Mouse (Mus musculus) limb, embryonic 11.5 days (tissue): ENCODE measurements around the gene Ache. TPM values are rescaled to one million over a fixed set of nuclear protein-coding genes. Genes with fewer than 3 reads are reported as not detected.

Experiments
- ATAC-seq: fragments of 200-750 bp; cut with Nextera tagmentation; 2 replicates; pipeline ENCODE4 v1.8.0; 2017; ENCODE audit warnings: low read depth; ENCODE audit not compliant: insufficient number of reproducible peaks, low FRiP score, low TSS enrichment
- DNase-seq: peaks from one replicate; pipeline ENCODE4 v3.0.0-alpha.2; 2015; ENCODE audit warnings: low spot score
- H3K27ac ChIP-seq: fragments of 300-500 bp; sonication (generic); replicated peaks from 2 replicates; pipeline ENCODE4 v1.5.1; 2014; ENCODE audit warnings: low read depth, mild to moderate bottlenecking, low read length
- H3K27me3 ChIP-seq: fragments of 300-500 bp; sonication (generic); 2 replicates; pipeline ENCODE4 v1.6.1; 2014; ENCODE audit warnings: mild to moderate bottlenecking, low read length, mixed read lengths; ENCODE audit not compliant: control insufficient read depth, insufficient read depth
- H3K36me3 ChIP-seq: fragments of 300-500 bp; sonication (generic); 2 replicates; pipeline ENCODE4 v1.6.1; 2014; ENCODE audit warnings: mild to moderate bottlenecking, low read length, moderate library complexity, mixed read lengths; ENCODE audit not compliant: control insufficient read depth, insufficient read depth
- H3K4me1 ChIP-seq: fragments of 300-500 bp; sonication (generic); 2 replicates; pipeline ENCODE4 v1.6.1; 2014; ENCODE audit warnings: low read length, mixed read lengths; ENCODE audit not compliant: control insufficient read depth, insufficient read depth
- H3K4me2 ChIP-seq: fragments of 300-500 bp; sonication (generic); 2 replicates; pipeline ENCODE4 v1.6.1; 2014; ENCODE audit warnings: low read depth, mild to moderate bottlenecking, moderate library complexity; ENCODE audit not compliant: severe bottlenecking
- H3K4me3 ChIP-seq: fragments of 300-500 bp; sonication (generic); 2 replicates; pipeline ENCODE4 v1.5.1; 2014; ENCODE audit warnings: low read depth, low read length
- H3K9ac ChIP-seq: fragments of 300-500 bp; sonication (generic); 2 replicates; pipeline ENCODE4 v1.6.1; 2014; ENCODE audit warnings: mild to moderate bottlenecking, low read length
- H3K9me3 ChIP-seq: fragments of 300-500 bp; sonication (generic); 2 replicates; pipeline ENCODE4 v1.6.1; 2016; ENCODE audit warnings: low read length; ENCODE audit not compliant: control insufficient read depth
- WGBS: fragments of 180-500 bp; shearing (Covaris S2); extraction: QIAGEN DNeasy Blood & Tissue Kit; methylation state at CpG from one replicate; pipeline ENCODE4 v1.1.7; 2014; 5-methylcytosine and 5-hydroxymethylcytosine counted together
- polyA plus RNA-seq: library from polyadenylated mRNA; unstranded; fragments of >200 nt; fragmentation: Nextera tagmentation; extraction: Ambion mirVana; gene quantifications from 2 replicates; pipeline ENCODE4 v1.2.1, GENCODE M21; 2014

Gene Ache
- polyA plus RNA-seq, 1 experiment from 2014 or later, result 1.3 TPM

DNA sequence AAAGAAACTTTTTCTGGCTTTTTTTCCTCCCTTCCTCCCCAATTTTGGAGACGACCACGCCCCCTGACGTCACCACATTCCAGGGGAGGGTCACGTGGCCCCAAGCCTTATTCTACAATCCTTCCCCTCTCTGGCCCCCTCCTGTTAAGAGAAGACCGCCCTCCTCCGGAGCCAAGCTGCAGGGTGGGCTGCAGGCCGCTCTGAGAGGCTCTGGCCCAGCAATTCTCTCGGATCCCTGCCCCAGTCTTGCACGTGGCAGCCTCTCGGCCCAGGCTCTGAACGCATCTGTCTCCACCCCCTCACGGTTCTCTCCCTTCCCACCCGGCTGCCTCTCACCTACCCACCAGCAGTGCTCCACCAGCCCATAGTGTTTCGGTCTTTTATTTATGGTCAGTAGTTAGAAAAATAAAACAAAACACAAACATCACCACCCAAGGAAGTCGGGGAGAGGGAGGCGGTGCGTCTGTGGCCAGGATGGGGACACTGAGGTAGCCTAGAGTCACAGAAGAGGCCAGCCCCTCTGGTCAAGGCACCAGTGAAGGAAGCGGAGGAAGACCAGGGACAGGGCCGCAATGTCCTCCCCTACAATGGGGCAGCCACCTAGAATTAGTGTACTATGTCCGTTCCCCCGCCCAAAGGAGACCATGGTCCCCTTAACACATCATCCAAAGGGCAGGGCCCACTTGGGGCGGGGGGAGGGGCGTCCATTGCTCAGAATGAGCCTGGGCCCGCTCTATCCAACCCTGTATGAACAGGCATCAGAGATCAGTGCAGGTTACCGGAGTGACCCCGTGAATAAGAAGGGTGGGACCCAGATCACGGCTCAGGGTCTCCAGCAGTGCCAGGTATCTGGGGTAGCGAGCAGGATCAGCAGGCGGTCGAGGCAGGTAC lies 27.1 kb downstream of the Ache start, which contains the start of gene Trip6:
TSS of gene Trip6 (minus strand) at position 212 of the 891 bp plus-strand sequence.
- WGBS, result 13% methylated on average over 30 of the region's 30 CpGs
- H3K27ac ChIP-seq, result peak within 1 kb of the TSS; percentile 90
- peak within 1 kb of the TSS; percentile 71 for H3K4me3 ChIP-seq
- peaks cover 27% of the 10 kb centered on the region for H3K4me1 ChIP-seq
- peak; percentile 98 for DNase-seq
- peaks cover 10% of the 10 kb centered on the region; the same call in 1 of the 2 replicates for H3K36me3 ChIP-seq
- H3K9me3 ChIP-seq, result no peaks in the 10 kb centered on the region
- H3K9ac ChIP-seq, result peak within 1 kb of the TSS; percentile 81
- peak within 1 kb of the TSS; percentile 92 for H3K4me2 ChIP-seq
- no peaks in the 10 kb centered on the region for H3K27me3 ChIP-seq
- peak; percentile 93 for ATAC-seq

DNA sequence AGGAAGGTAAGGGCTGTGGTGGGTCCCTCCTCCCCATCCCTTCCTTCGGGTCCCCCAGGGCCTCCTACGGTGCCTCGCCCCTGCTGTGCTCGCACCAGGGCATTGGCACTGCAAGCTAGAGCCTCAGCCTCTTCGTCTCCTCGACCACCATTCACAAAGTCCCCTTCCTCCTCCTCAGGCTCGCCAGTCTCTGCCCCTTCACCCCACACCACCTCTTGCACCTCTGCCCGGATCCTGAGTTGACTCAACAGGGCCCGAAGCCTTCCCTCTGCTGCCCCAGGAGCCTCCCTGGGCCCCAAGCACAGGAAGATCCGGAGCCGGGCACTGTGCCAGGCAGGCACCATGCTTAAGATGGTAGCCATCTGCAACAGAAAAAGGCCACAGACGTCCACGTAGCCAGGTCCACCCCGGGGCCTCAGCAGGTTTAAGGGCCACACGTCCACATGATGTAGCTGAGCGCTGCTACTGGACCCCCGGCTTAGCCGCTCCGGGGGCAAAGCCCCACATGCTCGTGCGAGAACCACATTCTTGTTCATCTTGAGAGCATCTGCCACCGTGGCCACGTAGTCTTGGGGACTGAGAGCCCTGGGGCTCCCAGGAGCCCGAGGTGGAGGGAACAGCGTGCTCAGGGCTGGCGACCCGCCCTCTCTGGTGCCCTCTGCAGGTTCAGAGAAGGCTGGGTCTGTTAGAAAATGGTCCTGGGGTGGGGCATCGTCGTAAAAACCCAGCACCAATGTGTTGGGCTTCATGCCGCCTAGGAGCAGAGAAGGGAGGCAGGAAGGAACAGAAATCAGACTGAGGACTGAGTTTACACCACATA lies 28.0 kb downstream of the Ache start:
- peak overlapping the region; percentile 90 for H3K27ac ChIP-seq
- peak overlapping the region; percentile 0; the same call in 1 of the 2 replicates for H3K9ac ChIP-seq
- H3K4me3 ChIP-seq, result peak overlapping the region; percentile 71; the same call in 1 of the 2 replicates
- 40% methylated on average over 30 of the region's 30 CpGs for WGBS
- H3K27me3 ChIP-seq, result no peaks in the 10 kb centered on the region
- H3K36me3 ChIP-seq, result peaks cover 4% of the 10 kb centered on the region; the same call in 1 of the 2 replicates
- H3K9me3 ChIP-seq, result no peaks in the 10 kb centered on the region
- DNase-seq, result peak; percentile 58
- ATAC-seq, result no peak
- H3K4me2 ChIP-seq, result peak overlapping the region; percentile 92
- peaks cover 27% of the 10 kb centered on the region for H3K4me1 ChIP-seq

DNA sequence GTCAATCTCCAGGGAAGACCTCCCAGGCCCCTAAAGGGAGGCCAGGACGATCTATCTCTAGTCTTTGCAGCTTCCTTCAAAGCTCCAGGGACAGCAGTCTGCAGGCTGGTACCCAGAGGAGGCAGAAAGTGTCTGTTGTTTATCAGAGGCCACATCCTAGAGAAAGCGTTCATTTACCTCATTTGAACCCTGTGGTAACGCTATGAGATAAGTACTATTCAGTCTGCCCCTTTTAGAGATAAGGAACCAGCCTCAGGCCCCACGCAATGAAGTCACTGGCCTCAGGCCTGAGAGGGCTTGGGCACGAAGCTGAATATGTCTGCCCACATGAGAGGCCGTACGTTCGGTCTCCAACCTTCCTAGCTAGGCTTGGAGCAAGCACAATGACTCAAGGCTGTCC lies 30.0 kb downstream of the Ache start:
- Histone ChIP-seq H3K4me3 (no peak overlapping the region), H3K9me3 (no peaks in the 10 kb centered on the region), H3K27me3 (no peaks in the 10 kb centered on the region), H3K4me2 (no peak overlapping the region), H3K27ac (no peak overlapping the region), H3K36me3 (no peaks in the 10 kb centered on the region; the same call in 1 of the 2 replicates), H3K4me1 (peaks cover 24% of the 10 kb centered on the region), H3K9ac (no peak overlapping the region)
- WGBS, result 85% methylated on average over 8 of the region's 8 CpGs
- DNase-seq, result no peak
- no peak for ATAC-seq

DNA sequence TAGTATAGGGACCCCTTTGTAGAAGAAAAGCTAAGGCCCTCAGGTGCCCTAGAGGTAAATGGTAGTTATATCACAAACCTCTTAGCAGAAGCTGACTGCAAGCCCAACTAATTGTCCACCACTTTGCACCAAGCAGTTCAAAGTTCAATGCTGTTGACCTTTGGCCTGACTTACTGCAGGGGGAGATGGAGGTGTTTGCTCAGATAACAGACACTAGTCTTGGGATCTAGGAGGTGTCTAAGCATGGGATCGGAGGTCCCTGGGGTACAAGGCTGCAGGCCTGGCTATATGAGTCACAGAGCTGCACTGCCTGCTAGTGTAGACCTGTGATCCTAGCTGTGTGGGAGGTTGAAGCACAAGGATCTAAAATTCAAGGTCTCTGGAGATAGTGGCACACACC lies 31.3 kb downstream of the Ache start:
- H3K4me2 ChIP-seq, result no peak overlapping the region
- H3K36me3 ChIP-seq, result no peaks in the 10 kb centered on the region; the same call in 1 of the 2 replicates
- H3K9ac ChIP-seq, result no peak overlapping the region
- peaks cover 13% of the 10 kb centered on the region for H3K4me1 ChIP-seq
- H3K27me3 ChIP-seq, result no peaks in the 10 kb centered on the region
- no peaks in the 10 kb centered on the region for H3K9me3 ChIP-seq
- WGBS, result 92% methylated on average over 1 of the region's 1 CpGs
- H3K27ac ChIP-seq, result no peak overlapping the region
- ATAC-seq, result no peak
- no peak overlapping the region for H3K4me3 ChIP-seq
- DNase-seq, result no peak

DNA sequence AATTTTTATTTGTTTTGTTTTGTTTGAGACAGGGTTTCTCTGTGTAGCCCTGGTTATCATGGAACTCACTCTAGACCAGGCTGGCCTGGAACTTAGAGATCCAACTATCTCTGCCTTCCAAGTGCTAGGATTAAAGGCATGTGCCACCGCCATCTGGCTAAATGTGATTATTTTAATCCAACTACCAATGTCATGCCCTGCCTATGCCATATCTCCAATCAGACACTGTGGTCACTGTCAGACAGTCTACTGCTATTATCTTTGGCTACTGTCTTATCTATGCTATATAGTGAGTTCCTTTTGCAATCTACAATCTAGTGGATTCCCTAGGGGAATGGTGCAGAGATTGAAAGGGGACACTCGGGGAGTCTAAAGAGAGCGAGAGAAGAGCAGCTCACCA lies 33.7 kb downstream of the Ache start:
- Histone ChIP-seq H3K9ac (no peak overlapping the region), H3K4me3 (no peak overlapping the region), H3K9me3 (no peaks in the 10 kb centered on the region), H3K4me1 (no peaks in the 10 kb centered on the region), H3K27me3 (no peaks in the 10 kb centered on the region), H3K4me2 (no peak overlapping the region), H3K27ac (no peak overlapping the region), H3K36me3 (peaks cover 3% of the 10 kb centered on the region; the same call in 1 of the 2 replicates)
- DNase-seq, result no peak
- ATAC-seq, result no peak
- 96% methylated on average over 3 of the region's 3 CpGs for WGBS

DNA sequence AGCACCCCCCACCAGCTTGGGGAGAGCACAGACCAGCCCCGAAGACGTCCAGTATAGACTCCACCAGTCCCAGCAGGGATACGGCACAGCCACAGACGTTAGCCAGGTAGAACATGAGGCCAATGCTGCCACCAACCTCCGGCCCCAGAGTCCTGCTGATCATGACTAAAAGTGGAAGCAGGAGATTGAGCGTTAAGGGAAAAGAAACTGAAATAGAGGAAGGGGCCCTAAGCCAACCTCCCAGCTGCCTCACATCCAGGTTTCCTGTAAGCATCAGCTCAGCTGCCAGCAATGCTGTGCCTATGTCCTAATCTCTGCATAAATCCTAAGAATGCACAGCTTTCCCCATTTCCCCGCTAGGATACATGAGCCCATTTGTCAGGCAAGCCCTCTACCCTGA lies 43.6 kb downstream of the Ache start:
- DNase-seq, result no peak
- no peaks in the 10 kb centered on the region for H3K9me3 ChIP-seq
- H3K36me3 ChIP-seq, result 0 out of 2 replicates have a peak, but pooled peaks cover 2% of the 10 kb centered on the region
- peaks cover 3% of the 10 kb centered on the region for H3K4me1 ChIP-seq
- no peak overlapping the region for H3K4me2 ChIP-seq
- 89% methylated on average over 7 of the region's 7 CpGs for WGBS
- no peak overlapping the region for H3K4me3 ChIP-seq
- no peaks in the 10 kb centered on the region for H3K27me3 ChIP-seq
- no peak overlapping the region for H3K9ac ChIP-seq
- ATAC-seq, result no peak
- H3K27ac ChIP-seq, result no peak overlapping the region

DNA sequence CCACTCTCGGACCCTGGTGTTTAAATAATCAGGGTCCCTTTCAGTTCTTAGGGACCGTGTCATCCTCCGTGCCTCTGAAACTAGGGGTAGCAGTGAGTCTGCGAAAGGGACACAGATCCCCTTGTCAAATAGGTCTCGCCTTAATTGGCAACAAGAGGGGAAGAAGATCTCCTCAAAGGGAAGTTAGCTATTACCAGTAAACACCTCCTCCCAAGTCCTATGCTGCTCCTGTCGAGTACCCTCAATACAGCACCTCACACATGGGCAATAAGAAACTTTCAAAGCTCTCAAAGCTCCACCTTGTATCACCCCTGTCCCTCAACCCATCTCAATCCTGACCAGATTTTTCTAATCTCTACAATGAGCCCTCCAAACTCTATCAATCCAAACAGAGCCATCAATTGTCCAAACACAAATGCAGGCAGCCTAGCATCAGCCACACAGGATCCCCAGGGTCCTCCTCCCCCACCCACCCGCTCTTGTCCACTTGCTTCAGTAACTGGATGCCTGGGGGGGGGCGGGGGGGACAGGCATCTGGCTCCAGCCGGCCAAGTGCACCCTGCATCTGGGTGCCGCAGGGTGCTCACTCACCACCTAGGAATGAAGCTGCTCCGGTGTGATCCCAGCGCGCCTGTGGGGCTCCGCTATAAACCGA lies 45.7 kb downstream of the Ache start:
- peak; percentile 33; the same call in 1 of the 2 replicates for ATAC-seq
- WGBS, result 15% methylated on average over 15 of the region's 15 CpGs

More for the DNA sequence above, 45.7 kb downstream of the Ache start:
- no peak for DNase-seq
- H3K4me3 ChIP-seq, result peak overlapping the region; percentile 61
- no peaks in the 10 kb centered on the region for H3K27me3 ChIP-seq
- H3K4me1 ChIP-seq, result peaks cover 3% of the 10 kb centered on the region
- H3K9ac ChIP-seq, result peak overlapping the region; percentile 70
- H3K4me2 ChIP-seq, result peak overlapping the region; percentile 66
- H3K36me3 ChIP-seq, result no peaks in the 10 kb centered on the region
- H3K9me3 ChIP-seq, result no peaks in the 10 kb centered on the region
- H3K27ac ChIP-seq, result no peak overlapping the region
